Mouse (Mus musculus) cerebellum, adult 8-10 months (tissue): ENCODE data around the gene Aph1b.
"Not testable (repeated sequence)": the region's sequence is repeated elsewhere in the genome, so short reads cannot be mapped to it uniquely, and the experiment has no call there.

Source experiments
- DNase-seq: peaks from one replicate; pipeline ENCODE4 v3.0.0; 2022

Gene Aph1b

DNA sequence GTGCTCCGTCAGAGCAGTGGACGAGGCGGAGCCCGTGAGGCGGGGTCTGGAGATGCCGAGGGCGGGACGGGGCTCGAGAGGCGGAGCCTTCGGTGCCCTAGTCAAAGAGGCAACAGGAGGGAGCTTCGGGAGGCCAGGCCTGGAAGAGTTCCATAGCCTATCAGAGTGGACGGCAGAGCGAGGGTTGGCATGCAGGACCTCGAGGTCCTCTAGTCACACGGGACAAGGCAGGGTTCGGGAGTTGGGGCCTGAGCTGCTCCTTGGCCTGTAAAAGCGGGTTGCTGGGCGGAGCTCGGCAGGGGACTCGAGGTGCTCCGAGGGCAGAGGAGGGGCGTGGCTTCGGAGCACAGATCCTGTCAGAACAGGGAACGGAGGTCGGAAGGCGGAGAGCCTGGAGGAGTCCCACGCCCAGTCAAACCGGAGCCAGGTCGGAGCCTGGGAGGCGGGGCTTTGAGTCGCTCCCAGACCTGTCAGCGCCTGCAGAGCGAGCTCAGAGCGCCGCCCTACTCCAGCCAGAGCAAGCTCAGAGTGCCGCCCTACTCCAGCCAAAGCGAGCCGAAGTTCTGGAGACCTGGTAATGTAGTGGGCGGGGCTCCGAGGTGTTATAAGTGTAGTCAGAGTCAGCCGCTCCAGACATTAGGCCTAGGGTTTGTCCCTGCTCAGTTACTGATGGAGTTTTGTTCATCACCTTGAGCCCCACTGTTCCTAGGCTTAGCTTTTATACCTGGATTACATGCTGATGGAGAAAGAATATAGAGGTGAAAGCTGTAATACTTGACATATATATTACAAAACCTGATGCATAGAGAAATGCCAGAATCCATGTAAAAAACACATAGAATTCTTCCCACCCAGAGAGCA lies at the start of gene Aph1b:
Gene Aph1b, minus strand, starts transcription at position 27 of the 861 bp plus-strand sequence.
- DNase-seq = peak; percentile 97

DNA sequence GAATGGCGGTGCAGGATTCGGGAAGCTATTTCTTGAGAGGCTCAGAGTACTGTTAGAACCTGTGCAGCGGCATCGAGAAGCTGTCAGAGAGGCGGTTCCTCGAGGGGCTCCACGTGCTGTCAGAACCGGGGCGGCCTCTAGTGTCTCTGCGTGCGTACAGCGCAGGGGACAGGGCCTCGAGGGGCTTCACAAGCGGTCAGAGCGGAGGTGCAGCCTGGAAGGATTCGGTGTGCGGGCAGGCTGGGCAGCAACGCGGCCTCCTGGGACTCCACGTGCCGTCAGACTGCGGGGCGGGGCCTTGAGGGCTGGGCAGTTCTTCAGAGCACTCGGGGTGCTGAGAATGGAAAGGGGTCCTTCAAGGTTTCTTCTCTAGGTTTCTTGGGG lies 39.8 kb upstream of the Aph1b start:
- no peak for DNase-seq

DNA sequence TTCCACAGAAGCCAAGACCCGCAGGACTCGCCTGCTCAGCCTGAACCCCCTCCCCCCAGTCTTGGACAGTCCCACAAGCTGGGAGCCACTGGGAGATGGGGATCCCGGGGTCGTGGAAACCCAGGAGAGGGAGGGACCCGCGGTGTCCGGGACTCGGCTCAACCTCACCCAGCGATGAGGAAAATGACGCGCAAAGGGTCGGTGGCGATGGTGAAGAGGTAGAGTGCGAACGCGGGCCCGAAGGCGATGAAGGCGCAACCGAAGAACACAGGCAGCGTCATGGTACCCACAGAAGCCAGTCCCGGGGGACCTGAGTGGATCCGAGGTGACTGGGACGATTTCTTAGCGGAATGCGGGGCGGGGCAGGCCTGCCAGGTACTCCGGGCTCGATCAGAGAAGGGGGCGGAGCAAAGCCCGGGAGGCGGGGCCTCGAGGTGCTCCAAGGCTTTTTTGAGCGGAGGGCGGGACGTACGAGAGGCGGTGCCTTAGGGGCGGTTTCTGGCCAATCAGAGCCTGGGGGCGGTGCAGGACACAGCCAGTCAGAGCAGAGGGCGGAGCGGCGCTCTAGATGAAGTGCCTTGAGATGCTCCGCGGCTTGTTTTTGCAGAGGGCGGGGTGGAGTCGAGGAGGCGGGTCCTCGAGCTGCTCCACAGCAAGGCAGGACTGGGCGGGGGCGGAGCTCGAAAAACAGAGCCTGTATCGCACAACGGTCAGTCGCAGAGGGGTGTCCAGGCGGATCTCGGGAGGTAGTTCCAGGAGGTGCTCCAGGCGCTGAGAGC lies 39.2 kb upstream of the Aph1b start, which contains the start of gene Aph1c:
Gene Aph1c, minus strand, starts transcription at position 409 of the 779 bp plus-strand sequence.
- DNase-seq = peak; percentile 99

DNA sequence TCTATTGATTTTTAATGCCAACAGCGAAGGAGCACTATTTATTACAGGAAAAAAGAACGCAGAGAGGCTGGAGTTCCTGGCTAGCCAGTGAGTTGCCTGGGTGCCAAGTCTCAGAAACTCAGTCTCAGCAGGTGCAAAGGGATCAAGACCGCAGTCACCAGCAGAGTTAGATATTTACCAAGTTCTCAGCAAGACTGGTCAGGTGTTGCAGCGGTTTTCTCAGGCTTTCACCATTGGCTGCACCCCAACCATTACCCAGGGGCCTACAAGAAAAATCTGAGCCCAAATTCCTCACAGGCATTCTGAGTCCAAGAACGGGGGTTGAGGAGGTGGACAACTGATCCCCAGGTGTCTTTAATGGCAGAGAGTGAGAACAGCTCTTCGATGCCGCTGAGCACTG lies 38.6 kb upstream of the Aph1b start:
- DNase-seq = peak; percentile 25

DNA sequence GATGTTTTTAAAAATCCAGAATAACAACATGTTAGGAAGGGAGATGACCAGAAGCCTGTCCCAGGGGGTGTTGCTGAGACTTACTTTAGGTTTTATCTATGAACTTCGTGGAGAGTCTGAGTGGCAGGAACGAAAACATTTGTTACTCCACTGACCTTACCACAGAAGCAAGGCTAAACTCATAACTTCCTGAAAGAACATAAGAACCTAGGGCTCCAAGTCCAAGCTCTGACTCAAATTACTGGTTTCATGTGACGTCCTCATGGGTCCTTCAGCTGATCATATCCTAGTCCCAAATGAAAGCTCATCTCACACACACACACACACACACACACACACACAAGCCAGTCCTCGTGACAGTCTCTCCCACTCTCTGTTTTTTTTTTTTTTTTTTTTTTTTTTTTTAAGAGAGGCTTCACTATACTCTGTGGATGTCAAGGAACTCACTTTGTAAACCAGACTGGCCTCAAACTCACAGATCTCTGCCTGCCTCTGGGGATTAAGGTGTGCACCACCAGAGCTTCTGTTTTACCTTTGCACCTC lies 37.1 kb upstream of the Aph1b start:
- no peak for DNase-seq

DNA sequence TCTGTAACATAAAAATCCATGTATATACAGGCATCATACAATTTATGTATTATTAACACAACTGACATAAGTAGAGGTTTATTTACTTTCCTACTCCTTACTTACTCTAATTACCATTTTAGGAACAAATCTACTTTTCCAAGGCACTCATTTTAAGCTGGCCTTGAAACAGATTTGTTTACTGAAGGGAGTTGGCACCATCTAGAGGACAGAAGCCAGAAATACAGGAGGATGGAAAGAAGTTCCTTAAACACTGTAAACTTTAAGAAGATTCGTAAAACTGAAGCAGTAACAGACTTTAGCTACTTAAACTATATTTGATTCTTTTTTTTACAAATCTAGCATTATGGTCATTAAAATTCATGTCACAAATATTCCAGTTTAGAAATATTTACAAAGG lies 30.7 kb upstream of the Aph1b start:
- peak; percentile 27 for DNase-seq

DNA sequence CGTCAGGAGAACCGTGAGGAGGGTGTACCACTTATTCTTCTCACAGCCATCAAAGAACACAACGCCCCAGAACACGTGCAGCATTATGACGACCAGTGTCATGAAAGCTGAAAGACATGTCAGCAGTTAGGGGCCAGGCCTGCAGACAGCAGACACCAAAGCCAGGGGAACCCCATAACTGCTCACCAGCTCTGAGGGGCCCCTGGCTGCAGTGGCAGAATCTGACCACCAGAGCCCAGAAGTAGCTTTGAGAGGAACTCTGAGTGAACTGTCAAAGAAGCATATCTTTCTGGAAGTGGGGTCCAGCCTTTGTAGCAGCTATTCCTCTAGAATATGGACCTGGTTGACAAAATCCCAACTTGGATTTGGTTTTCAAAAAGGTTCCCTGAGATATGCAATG lies 27.0 kb upstream of the Aph1b start:
- DNase-seq = not testable (repeated sequence)

DNA sequence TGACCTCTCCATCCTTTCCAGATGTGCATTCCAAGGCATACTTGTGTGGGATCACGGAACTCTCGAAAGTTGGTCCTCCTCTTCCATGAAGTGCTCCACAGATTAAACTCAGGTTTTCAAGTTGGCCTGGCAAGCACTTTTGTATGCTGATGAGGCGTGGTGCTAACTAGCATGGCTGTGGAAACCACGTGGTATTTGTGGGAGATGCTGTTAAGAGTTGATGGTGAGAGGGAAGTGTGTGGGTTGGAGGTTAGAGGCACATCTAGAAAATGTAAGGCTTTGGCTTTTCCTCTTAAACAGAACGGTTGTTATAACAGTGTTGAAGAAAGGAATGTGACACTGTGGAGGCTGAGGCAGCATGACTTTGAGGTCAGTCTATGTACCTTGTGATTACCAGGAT lies 25.7 kb upstream of the Aph1b start:
- DNase-seq = no peak

DNA sequence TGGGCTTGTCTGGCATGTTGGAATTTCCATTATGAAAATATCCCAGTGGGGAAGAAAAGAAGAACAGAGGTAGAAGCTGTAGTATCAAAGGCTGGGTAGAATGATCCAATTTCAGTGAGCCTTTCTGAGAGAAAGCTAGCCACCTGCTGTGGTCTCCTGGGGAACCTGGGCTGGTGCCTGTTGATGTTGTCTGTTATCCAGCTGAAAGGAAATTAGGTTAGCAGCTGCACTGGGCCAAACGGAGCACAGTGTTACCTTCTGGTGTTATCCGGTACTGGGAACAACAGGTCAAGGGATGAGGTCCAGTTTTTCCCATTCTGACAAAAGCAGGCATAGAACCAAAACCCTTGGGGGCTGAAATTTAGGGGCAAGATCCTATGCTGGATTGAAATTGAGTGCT lies 18.1 kb upstream of the Aph1b start:
- no peak for DNase-seq

DNA sequence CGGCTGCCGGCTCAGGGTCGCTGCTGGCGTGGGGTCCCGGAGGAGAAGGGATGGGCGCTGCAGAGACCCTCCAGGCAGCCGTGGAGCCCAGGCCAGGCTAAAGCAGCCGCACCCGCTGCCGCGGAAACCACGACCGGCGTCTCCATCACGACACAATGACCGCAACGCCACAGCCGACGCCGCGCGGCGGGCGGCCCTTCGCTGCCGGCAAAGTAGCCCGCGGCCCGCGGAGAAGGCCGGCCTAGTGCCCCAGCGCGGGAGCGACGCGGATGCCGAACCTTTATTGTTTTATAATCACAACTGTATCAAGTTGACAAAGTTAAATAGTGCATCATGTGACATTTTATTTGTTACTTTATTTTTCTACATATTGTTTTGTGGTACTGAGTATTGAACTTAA lies 10.7 kb upstream of the Aph1b start:
- not testable (repeated sequence) for DNase-seq

DNA sequence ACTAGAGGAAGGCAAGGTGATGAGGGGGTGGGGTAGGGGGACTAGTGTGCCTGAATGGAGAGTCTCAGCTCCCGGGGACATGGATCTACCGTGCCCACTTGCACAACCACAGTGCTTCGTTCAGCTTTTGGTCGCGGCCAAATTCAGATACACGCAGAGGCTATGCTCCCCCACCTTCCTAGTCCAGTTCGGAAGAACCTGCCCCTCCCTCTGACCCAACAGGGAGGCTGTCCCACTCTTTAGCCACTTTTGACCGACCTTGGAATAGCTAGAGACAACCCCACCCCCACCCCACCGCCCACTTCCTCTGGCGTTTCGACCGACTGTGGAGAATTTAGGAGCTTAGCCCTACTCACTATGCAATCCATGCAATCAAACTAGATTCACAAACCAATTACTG lies 6.7 kb upstream of the Aph1b start:
- no peak for DNase-seq

DNA sequence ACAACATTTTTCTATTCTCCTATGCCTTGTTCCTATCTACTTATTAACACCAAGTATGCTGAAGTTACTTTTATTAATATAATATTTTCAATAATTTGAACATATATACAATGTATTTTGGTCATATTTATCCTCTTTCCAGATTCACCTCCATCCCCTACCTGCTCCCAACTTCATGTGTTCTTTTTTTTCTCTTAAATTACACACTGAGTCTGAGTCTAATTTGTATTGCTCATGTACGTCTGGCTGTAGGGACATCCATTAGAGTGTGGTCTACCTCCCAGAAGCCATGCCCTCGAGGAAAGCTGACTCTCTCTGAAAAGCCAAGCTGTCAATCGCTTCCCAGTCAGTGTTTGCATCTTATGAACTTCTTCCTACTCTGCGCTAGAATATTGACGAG lies 1.4 kb upstream of the Aph1b start, which contains the start of gene Gm10647:
Gene Gm10647, plus strand, starts transcription at position 301 of the 400 bp plus-strand sequence.
- DNase-seq = no peak

DNA sequence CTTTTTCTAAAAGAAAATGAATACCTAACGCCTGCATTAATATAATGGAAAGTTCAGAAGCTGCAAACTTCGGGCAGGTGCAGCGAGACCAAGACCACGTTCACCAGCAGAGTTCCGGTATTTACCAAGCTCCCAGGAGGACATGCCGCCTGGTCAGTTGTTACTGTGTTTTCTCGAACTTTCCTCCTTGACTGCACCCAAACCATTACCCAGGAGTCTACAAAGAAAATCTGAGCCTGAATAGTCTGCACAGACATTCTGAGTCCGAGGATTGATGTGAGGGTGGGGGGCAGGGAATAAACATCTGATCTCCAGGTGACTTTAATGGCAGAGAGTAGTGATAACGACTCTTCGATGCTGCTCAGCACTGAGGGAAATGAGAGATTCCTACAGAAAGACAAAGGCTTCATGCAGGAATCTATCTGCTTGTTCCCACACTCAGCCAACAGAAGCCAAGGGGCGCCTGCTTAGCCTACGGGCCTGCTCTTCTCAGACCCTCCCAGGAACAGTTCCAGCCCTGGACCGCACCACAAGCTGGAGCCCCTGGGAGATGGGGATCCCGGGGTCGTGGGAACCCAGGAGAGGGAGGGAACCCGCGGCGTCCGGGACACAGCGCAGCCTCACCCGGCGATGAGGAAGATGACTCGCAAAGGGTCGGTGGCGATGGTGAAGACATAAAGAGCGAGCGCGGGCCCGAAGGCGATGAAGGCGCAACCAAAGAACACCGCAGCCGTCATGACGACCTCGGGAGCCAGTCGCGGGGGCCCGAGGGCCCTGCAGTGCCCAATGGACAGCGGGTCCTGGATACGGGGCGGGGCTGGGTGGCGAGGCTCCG lies 444 bp downstream of the Aph1b start:
- DNase-seq = no peak

DNA sequence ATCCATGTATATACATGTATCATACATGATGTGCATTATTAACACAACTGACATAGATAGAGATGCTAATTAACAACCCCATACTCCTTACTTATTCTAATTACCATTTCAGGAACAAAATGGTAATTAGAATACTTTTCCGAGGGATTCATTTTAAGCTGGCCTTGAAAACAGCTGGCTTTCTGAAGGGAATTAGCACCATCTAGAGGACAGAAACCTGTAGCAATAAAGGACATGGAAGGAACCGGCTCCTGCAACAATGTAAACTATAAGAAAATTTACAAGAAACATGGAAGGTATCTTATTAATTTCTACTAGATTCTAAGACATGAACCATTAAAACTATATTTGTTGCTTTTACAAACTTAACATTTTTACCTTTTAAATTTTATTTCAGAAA lies 7.5 kb downstream of the Aph1b start:
- DNase-seq = peak; percentile 28

DNA sequence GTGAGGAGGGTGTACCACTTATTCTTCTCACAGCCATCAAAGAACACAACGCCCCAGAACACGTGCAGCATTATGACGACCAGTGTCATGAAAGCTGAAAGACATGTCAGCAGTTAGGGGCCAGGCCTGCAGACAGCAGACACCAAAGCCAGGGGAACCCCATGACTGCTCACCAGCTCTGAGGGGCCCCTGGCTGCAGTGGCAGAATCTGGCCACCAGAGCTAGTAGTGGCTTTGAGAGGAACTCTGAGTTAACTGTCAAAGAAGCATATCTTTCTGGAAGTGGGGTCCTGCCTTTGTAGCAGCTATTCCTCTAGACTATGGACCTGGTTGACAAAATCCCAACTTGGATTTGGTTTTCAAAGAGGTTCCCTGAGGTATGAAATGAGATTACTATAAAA lies 10.7 kb downstream of the Aph1b start:
- not testable (repeated sequence) for DNase-seq

DNA sequence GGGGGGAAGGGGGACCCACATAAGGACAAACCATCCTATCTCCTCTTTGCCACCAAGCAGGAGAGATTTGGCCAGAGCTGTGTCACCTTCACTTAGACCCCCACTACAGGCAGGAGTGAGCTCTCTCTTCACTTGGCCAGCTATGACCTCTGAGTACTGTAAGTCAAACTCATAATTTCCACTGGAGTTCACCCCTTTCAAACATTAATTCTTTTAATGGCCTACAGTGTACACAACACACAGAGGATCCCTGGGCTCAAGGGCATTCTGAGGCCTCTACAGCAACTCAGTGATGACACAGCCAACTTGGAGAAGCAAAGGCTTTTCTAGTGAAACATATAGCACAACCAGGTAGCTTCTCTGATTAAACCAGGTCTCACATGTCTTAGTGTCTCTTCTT lies 24.6 kb downstream of the Aph1b start:
- DNase-seq = no peak

DNA sequence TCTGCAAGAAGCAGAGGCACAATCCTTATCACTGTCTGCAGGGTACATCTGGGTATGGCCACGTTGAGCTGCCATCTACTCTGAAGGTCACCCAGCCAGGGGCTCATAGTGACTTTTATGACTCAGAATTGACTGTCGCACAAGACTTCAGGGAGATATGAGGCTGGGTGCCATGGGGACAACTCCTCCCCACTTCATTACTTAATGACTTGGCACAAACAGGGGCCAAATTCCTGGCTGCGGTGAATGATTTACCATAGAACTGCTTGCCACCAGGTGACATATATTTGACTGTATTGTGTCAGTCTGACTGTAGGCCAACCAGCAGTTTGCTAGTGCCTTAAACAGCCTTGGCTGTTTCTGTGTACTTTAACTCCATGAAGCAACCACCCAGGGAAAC lies 26.0 kb downstream of the Aph1b start:
- DNase-seq = no peak

DNA sequence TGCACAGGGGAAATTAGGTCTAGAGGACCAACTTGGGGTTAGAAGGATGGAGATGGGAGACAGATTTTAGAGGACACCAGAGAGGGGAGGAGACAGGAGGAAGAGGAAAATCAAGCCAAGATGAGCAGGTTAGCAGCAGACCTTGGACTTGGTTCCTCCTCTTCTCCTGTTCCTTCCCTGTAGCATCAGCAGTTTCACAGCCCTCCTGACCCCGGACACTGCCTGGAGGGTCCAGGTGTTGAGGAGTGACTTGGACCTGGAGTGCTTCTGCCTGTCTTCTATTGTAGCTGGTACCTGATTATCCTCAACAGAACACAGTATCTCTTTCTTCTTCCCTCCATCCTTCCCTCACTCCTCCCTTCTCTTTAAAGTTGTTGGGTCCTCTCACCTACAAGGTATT lies 26.6 kb downstream of the Aph1b start:
- no peak for DNase-seq

DNA sequence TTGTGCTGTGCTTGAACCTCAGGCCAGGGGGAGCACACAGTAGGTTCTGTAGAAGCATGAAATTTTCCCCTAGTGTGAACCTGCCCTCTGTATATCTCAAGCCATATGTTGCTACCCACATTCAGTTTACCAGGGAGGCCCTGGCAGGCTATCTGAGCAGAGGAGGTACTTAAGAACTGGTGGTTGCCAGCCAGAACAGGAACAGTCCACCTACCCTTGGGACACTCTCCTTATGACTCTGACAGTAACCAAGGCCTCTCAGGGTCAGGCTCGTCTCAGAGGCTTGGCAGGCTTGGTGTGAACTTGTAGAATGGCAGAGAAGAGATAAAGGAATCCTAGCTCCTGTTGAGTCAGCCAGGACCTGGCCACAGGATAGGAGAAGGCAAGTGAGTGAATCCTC lies 34.3 kb downstream of the Aph1b start:
- no peak for DNase-seq

DNA sequence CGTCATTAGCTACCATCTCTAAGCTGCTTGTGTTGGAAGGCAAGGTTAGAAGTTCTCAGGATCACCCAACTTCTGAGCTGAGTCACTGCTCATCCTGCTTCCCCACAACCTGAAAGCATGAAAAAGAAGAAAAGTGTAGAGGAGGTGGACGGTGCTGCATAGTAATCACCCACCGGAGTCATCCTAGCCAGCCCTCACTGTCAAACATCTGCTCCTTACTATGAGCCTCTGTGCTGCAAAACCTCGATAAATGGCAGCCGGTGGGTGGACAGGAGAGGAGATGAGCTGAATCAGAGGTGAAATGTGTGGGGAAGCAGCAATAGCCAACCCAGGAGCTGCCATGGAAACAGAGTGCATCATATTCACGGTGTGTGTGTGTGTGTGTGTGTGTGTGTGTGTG lies 42.4 kb downstream of the Aph1b start:
- DNase-seq = no peak

DNA sequence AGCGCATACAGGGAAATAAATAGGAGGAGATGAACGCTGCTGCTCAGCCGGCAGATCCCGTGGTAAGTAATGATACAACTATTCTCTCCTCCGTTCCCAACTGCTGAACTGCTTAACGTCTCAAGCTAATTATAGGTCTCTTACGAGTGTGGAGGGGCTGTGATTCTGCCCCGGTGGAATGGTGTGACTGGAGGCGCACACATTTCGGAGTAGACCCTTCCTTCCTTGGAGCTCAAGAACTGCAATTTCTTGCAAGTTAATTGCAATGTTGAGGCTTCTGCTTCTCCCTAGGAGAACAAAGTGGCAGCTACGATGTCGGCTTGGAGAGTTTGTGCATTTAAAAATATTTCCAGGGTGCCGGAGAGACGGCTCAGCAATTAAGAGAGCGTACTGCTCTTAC lies 46.9 kb downstream of the Aph1b start:
- no peak for DNase-seq

DNA sequence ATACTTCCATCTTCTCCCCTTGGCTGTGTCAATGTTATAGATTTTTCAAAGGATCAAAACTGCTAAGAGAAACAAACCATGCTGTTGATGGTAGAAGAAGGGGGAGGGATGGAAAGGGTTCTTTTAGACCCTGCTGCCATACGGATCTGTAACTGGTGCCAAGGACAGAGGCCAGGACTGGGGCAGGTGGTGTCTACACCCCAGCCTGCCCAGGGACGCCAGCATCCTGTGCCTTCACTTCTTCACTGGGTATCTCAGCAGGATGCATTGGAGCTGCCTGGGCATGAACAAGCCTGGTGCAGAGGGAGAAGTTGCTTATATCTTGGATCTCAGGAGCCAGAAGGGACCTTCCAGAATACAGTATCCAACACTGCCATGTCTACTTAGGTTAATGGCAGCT lies 50.8 kb downstream of the Aph1b start:
- DNase-seq = no peak

DNA sequence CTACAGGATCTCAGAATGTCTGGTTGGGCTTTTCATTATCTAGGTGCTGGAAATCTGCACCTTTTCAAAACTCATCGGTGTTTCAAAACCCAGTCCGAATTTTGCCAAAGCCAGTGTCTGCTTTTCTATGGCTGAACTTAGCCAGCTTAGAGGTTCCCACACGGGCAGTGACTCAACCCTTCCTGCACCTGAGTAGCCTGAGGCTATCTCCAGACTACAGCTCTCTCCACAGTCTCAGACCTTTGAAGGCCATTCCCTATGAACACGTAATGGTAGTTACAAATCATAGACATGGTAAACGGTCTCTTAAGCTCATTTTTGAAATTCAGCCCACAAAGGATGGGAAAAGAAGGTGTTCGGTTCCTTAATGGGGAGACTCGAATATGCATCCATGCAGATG lies 55.8 kb downstream of the Aph1b start:
- DNase-seq = no peak
